Mouse (Mus musculus) liver, adult 2 months (tissue): ENCODE data around the gene Espnl.

Experiments used
- CTCF ChIP-seq: fragments of 200-500 bp; IDR thresholded peaks from 2 replicates; pipeline ENCODE4 v1.5.1; 2011; ENCODE audit warnings: low read depth, low read length, control low read depth
- POLR2A ChIP-seq: fragments of 200-500 bp; IDR thresholded peaks from 2 replicates; pipeline ENCODE4 v1.6.1; 2011; ENCODE audit warnings: low read length, control low read depth; ENCODE audit not compliant: insufficient read depth; ENCODE audit errors: extremely low read depth

- TF ChIP-seq POLR2A = no peak
- TF ChIP-seq CTCF = no peak
Measured at GRCm38 (mm10) chr1:91332102-91332501, 10.2 kb downstream of the Espnl start.
